Mouse (Mus musculus): ENCODE measurements around the gene Prcp.
A peak's percentile ranks its signal among the peaks of the same experiment; 100 is the strongest.
"Not testable (repeated sequence)": the region's sequence is repeated elsewhere in the genome, so short reads cannot be mapped to it uniquely, and the experiment has no call there.

The Prcp gene

DNA sequence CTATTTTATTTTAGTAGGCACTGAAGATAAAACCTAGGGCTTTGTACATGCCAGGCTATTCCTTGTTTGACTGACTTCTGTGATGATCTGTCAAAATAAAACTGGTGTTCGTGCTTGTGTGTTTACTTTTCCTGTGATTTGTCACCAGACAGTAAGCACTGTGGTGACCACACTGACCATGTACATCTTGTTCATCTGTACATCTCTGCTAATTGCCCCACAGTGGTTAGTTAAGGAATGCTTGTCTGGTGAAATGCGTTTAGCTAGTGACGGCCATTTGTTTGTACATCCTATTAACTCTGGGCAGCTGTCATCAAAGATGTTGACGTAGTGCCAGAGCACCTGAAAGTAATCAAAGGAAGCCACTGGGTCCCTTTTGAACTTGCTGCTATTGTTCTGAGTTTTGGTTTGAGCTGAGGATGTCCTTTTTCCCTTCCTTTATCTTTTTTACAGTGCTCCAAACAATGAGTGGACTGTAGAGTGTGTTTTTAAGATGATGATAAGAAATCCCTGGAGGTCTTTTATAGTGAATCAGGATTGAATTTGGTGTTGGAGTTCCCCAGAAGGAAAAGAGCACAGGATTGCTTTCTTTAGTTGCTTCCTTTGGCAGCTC is 16.5 kb downstream of the Prcp start:
- peak; percentile 38 for DNase-seq (ENCODE audit: low spot score)

DNA sequence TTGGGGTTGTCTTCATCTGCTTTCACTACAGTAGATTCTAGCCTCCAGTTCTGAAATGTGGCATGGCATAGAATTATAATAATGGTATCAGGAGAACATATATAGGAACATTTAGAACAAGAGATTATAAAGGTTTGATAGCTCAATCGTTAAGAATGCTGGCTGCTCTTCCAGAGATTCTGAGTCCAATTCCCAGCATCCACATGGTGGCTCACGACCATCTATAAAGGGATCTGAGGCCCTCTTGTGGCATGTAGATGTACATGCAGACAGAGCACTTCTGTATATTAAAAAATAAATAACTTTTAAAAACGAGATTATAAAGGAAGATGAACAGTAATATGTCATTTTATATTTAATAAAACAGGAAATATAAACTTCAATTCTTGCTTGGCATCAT is 19.2 kb downstream of the Prcp start:
- DNase-seq (ENCODE audit: low spot score): no peak

DNA sequence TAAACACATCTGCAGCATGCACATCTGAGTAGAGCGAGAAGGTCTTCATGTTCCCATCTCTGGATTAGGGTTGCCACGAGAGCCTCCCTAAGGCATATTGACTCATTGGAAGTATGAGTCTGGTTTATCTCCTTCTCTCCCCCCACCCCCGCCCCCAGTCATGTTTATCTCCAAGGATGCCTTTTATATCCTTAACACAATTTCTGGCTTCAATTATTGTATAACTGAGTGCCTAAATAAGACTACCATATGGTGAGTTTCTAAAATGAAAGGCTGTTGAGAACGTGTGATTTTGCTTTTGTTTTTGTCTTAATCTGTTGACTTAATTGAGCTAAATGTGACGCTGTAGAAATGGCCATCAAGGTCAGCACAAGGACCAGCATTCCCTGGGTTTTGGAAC is 21.8 kb downstream of the Prcp start:
- DNase-seq (ENCODE audit: low spot score): peak; percentile 42

DNA sequence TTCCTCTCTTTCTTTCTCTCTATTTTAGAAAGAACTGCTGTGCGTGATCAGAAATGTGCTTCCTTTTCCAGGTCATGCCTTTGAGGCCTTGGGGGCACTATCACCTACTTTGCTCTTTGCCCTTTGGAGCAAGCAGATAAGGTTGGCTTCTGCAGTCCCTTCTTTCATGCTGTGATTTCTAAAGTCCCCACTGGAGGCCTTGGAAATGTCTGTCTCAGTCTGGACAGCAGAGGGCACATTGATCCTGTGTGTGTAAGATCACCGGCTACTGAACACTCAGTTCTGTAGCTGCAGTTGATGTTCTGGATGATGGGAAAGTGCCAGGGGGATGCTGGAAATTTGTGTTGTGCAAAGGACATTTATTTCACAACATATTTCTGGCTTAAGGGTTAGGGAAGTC is 22.8 kb downstream of the Prcp start:
- peak; percentile 57 for DNase-seq (ENCODE audit: low spot score)

DNA sequence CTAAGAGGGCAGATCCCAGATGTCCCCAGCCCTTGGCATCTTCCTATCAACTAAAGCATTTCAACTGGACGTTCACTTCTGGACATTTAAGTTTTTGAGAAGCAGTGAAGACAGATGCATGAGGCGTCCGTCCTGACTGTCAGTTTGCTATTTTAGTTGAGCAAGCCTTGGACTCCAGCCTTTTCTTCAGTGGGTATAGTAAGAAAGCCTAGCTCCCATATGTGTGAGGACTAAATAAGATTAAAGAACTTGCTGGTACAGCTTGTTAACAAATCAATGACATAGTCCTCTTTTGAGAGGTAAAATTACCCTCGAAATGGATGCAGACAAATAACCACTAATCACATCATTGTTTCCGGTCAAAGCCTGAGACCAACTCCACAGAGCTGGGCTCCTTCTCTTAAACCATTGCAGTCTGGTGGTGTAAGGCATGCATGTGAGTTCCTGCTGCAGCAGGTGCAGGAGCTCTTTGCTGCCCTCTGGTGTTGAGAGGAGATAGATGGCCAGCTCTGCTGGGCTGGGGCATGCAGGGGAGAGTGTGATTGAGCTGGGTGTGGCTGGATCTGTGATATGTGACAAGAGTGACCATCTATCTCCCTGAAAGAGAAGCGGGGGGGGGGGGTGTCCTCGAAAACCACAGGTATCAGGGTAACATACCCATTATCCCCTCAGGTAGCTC is 29.2 kb downstream of the Prcp start:
- DNase-seq (ENCODE audit: low spot score): peak; percentile 84

DNA sequence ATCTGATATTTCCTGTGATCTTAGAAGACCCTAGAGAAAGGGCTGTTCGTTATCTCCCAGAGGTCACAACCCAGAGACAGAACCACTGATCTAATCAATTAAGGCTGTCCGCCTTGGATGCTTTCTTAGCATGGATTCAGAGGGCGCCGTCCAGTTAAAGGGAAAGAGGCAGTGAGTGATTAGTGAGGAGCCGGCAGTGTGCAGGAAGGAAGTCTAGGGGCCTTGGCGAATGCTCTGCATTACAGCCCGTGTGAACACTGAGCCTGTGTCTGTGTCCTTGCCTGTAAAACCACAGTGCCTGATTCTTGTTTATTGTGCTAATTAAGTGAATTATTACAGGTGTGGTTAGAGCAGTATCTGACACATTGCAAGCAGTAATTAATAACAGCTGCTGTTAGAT is 30.0 kb downstream of the Prcp start:
- DNase-seq (ENCODE audit: low spot score): not testable (repeated sequence)

DNA sequence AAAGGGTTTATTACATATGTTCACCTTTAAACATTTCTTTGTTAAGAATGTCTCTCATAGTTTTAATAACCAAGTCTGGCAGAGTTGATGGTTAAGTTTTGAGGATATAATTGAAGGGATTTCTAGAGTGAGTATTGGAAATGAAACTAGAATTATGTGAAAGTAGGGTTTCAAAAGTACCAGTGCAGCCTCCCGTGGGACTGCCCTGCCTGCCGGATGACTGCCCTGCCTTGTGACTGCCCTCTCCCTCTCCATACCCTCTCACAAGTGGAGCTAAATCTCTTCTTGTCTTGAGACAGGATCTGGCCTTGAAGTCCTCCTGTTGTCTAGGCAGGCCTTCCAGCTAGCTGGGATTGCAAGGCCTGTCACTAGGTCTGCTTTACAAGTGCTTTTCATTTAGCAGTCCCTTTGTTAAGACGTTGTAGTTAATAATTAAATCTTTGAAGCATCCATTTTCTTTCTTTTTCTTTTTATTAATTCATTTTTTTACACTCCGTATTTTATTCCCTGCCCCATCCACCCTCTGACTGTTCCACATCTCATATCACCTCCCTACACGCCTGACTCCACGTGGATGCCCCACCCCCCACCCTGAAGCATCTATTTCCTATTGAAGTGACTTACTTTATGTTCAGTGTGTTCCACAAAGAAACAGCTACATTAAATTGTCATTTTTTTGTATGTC is 46.0 kb downstream of the Prcp start:
- DNase-seq (ENCODE audit: low spot score): no peak

DNA sequence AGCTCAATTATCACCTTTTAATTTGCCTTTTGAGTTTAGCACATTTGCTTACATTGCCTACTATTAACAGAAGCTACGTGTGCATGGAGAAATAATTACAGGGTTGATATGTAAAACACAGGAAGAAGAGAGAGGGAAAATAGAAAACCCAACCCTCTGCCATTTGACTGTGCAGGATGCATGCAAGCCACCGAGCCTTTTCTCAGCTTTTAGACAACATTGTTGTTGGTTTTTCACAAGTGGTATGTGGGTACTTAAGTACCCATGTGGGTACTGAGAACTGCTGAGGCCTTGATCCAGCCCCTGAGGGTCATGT is 46.5 kb downstream of the Prcp start:
- no peak for DNase-seq (ENCODE audit: low spot score)

DNA sequence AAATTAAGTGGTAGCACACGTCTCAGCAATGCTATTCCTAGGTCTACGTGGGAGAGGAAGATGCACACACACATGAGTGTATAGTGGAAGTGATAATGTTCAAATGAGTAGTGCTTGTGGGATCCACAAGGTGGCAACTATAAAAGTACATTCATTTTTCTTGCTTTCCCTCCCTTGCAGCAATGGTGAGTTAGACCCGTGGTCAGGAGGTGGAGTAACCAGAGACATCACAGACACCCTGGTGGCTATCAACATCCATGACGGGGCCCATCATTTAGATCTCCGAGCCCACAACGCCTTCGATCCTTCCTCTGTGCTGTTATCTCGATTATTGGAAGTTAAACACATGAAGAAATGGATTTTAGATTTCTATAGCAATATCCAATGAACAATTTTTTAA is 58.5 kb downstream of the Prcp start:
- peak; percentile 70 for DNase-seq (ENCODE audit: low spot score)

DNA sequence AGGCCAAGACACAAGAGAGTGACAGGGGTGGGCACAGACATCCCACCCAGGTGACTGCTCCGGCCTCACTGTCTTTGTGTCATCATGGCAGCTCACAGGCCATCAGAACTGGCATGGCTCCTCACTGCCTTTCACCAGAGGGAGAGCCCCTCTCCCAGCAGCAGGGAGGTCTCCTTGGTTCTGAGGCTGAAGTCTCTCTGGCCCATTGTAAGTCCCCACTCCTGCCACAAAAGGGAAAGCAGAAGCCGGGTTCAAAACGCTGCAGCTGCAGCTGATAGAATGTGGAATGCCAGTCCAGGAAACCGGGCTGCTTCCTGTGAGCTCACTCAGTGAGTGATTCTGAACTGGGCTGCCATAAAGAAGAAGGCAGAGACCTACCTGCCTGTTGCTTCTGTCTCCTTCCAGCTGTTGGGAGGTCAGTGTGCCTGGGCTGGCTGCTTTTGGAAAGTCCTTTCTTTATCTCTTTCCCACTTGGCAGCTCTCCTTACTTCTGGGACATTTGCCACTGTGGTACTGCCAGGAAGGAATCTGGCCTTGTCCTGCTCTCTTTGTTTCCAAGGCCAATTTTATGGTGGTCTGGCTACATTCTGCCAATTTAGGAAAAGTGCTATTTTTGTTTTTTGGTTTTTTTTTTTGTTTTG is 59.2 kb downstream of the Prcp start:
- peak; percentile 33 for DNase-seq (ENCODE audit: low spot score)

DNA sequence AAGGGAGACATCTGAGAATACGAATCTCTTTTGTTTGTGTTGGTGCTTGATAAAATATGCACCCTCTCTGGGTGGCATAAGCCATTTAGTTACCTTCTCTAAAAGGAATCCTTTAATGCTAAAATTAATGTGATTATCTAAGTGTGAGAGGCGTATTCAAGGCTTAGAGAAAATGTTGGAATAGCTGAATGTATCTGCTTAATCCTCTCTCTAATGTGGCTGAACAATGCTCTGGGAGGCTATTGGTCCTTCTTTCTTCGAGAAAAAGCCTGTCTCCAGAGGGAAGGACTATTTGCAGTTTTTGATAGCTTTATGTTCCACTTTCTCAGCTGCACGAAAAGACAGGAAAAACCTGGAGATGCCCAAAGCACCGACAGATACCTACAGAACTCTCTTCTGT is 62.5 kb downstream of the Prcp start:
- DNase-seq (ENCODE audit: low spot score): no peak

DNA sequence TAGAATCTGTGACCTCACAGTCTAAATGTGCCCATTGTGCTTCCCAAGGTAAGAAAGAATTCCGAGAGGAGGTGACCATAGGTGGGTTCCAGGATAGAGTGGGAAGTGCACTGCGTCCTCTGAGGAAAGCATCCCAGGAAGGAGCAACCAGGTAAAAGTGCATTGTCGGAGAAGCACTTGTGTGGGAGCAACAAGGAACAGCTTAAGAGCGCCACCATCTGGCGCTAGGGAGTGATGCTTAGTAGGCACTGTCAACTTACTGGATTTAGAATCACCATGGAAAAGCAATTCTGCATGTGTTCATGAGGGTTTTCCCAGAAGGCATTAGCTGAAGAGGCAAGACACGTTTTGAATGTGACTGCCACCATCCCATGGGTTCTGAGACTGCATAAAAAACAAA is 63.7 kb downstream of the Prcp start:
- DNase-seq (ENCODE audit: low spot score): peak; percentile 39

DNA sequence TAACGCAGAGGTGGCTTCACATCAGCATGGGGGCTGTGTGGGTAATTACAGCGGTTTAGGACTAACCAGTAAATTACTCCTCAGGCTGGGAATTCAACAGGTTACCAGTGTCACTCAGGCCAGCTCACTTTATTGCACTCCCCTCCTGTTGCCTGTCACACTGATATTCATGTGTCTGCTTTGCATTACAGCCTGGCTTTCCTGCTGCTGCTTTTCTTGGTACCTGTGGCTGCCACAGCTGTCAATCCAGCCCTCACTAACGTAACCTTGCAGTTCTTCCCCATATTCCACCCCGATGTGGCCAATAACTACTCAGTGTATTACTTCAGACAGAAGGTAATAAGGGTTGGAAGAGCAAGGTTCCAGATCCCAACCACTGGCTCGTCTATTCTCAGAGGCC is 65.5 kb downstream of the Prcp start:
- DNase-seq (ENCODE audit: low spot score): no peak

DNA sequence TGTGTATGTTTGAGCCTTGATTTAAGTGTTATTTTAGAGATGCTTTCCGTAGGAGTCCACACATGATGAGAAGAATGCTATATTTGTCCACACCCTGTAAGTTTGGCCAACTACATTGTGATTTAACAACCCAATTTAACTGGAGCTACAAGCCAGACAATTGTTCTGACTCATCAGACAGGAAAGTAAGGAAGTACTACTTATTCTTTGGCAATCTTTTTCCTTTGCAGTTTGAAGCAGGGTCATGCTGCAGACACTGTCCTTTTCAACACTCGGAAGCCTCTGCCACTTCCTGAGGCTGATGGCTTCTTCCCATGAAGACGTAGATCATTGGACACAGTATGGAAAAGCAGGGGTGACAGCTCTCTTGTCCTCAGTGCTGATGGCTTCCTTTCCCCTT is 76.5 kb downstream of the Prcp start:
- no peak for DNase-seq (ENCODE audit: low spot score)

DNA sequence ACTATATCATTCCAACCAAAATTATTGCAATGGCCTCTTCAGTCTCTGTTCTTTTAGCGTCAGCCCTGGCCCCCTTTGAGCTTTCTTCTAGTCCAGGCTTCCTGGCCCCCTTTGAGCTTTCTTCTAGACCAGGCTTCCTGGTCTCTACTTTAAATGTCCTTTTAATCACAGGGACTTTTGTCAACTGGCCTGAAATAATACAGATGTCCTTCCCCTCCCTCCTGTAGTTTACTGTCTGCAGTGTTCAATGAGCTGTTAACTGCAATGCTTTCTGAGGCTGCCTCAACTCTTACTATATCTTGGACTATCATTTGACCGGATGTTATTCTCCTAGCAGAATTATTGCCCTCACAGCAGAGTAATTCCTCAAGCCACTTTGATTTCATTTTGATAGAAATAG is 77.9 kb downstream of the Prcp start:
- no peak for DNase-seq (ENCODE audit: low spot score)

DNA sequence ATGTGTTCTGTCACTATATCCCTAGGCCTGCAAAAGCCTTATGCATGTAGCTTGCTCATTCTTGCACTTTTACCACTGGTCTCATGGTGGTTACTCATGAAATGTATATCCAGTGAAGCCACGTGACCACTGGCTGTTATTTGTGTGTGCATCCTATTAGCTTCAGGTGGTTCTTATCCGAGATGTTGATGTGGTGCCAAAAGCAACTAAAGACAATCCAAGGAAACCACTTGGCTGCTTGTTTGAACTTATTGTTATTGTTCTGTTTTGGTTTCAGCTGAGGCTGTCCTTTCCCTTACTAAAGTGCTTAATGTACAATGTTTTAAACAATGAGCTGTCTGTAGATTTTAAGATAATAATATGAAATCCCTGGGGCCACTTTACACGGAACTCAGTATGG is 85.5 kb downstream of the Prcp start:
- no peak for DNase-seq (ENCODE audit: low spot score)

DNA sequence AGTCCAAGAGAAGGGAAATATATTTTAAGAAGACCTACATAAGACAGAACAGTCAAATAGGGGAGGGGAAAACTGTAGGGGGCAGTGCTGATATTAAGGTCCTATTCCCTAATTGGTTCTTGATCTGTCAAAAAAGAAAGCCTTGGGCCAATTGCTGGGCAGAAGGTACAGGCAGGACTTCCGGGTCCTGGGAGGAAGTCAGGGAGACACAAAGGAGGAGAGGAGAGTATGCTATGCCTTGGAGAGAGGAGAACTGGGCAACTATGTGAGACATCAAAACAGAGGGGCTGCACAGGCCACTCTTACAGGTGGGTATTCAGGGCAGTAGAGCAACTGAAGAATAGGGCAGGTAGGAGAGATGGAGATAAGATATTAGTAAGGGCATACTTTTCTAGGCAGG is 87.6 kb downstream of the Prcp start:
- no peak for DNase-seq (ENCODE audit: low spot score)

DNA sequence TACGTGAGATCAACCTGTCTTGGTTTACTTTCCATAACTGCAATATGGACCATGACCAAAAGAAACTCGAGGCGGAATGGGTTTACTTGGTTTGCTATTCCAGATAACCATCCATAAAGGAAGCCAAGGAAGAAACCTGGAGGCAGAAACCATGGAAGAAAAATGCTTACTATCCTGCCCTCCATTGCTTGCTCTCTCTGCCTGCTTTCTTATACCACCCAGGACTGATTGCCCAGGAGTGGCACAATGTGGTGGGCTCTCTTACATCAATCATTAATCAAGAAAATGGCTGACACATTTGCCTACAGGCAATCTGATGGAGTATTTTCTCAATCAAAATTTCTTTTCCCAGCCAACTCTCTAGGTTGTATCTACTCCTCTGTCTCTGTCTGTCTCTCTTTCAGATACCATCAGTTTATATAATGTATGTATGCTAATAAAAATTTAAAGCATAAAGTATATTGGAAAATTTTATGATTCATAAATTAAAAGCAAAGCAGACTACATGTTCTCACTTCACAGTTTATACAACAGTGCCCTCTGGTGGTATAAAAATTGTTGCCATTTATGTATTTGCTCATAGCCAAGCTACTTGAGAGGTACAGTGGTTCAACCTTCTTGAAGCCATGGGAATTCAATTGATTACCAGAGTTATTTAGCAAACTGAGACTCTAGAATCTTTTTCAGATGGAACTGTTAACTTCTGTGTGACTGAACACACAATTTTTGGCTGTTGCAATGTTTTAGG is 90.7 kb downstream of the Prcp start:
- peak; percentile 85 for DNase-seq (ENCODE audit: low spot score)

DNA sequence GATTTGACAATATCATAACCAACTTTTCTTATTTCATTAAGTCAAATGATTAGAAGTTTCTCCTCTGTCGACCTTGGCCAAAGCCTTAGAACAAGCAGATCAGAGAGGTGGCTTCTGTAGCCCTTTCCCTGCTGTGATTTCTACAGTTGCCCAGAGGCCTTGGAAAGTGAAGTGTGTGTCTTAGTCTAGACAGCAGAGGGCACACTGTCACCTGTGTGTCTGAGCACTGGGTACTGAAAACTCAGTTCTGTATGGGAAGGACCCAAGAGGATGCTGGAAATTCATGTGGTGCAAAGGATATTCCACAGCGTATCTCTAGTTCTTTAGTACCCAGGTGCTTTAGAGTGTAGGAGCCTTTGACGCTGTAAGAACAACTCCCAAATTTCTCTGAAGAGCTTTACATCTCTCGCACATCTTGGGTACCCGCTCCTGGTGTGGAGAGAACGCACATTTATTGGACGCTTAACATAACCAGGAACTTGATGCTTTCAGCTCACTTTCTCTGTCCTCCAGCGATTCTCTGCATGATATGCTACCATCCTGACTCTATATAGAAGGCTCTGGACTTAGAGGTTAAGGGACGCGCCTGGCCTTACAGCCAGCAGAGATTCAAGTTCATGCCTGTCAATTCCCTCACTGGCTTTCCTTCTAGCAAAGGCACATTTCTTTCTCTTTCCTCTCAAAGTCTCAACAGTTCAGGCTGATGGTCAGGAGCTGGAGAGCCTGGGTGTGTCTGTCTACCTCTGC is 93.3 kb downstream of the Prcp start:
- peak; percentile 59 for DNase-seq (ENCODE audit: low spot score)

DNA sequence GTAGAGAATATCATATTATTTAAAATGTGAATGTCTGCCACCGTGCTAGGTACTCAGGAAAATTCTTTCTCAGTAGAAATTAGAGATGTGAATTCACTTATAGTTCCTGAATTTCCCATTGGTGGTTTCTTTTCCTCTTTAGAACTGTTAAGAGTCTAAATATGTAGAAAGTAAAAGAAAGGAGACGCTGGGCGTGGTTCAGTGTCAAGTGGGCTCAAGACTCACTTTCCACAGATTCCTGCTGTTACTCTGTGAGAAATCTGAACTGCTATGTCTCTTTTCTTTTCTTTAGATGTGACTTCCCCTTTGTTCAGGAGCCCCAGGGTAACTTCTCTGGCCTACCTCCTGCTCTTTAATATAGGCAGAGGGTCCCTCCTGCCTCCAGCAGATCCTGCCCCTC is 103.2 kb downstream of the Prcp start:
- no peak for DNase-seq (ENCODE audit: low spot score)

DNA sequence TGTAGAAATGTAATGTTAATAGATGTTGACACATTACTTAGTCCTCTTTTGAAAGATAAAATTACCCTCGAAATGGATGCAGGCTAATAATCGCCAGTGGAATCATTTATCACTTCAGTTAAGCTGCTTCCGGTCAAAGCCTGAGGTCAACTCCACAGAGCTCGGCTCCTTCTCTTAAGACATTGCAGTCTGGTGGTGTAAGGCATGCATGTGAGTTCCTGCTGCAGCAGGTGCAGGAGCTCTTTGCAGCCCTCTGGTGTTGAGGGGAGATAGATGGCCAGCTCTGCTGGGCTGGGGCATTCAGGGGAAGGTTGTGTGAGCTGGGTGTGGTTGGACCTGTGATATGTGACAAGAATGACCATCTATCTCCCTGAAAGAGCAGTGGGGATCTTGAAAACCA is 104.0 kb downstream of the Prcp start:
- no peak for DNase-seq (ENCODE audit: low spot score)

DNA sequence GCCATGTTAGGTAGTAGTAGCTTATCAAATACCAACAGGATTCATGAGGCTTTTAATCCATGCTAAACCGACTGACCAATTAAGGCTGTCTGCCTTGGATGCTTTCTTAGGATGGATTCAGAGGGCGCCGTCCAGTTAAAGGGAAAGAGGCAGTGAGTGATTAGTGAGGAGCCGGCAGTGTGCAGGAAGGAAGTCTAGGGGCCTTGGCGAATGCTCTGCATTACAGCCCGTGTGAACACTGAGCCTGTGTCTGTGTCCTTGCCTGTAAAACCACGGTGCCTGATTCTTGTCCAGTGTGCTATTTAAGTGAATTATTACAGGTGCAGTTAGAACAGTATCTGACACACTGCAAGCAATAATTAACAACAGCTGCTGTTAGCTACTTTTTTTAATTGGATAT is 104.5 kb downstream of the Prcp start:
- DNase-seq (ENCODE audit: low spot score): not testable (repeated sequence)
